Mouse (Mus musculus) megakaryocyte progenitor cell, adult 5-6 weeks (primary cell): ENCODE data around the gene Slc6a6. TPM values are rescaled to one million over a fixed set of nuclear protein-coding genes. Genes with fewer than 3 reads are reported as not detected.

Experiments used
- ATAC-seq: replicated peaks from 2 replicates; pipeline ENCODE4 v1.8.0; 2016; ENCODE audit warnings: mild to moderate bottlenecking, moderate TSS enrichment, inconsistent platforms; ENCODE audit not compliant: poor library complexity
- total RNA-seq, 2 experiments: library from RNA; stranded (forward) in 1 of 2; stranded (reverse) in 1 of 2; fragments of 157-497, 149-512 nt in 1 of 2; fragments of 200-1000 nt in 1 of 2; gene quantifications; 2 replicates each; pipeline versions ENCODE4 v1.2.3 to v1.2.4; 2015 to 2017

Slc6a6 gene
- total RNA-seq (2015) (30.6 and 34.6 TPM in 2 replicates), total RNA-seq (2017) (20.7 and 26.7 TPM in 2 replicates)

- peak; percentile 54 for ATAC-seq
Measured at GRCm38 (mm10) chr6:91683602-91684473, at the start of gene Slc6a6. Slc6a6 (plus strand) TSS chr6:91684053.

GRCm38 (mm10) chr6:91634417-91634816, 49.4 kb upstream of the Slc6a6 start:
- ATAC-seq: no peak

- no peak for ATAC-seq
Measured at GRCm38 (mm10) chr6:91634876-91635275, 49.0 kb upstream of the Slc6a6 start.

GRCm38 (mm10) chr6:91638204-91638995, 45.5 kb upstream of the Slc6a6 start:
- no peak for ATAC-seq

GRCm38 (mm10) chr6:91643011-91643410, 40.8 kb upstream of the Slc6a6 start:
- ATAC-seq: no peak

GRCm38 (mm10) chr6:91643416-91643921, 40.4 kb upstream of the Slc6a6 start:
- no peak for ATAC-seq

GRCm38 (mm10) chr6:91646019-91646418, 37.8 kb upstream of the Slc6a6 start:
- ATAC-seq: no peak

- ATAC-seq: no peak
Measured at GRCm38 (mm10) chr6:91646822-91647221, 37.0 kb upstream of the Slc6a6 start.

- no peak for ATAC-seq
Measured at GRCm38 (mm10) chr6:91647385-91647791, 36.5 kb upstream of the Slc6a6 start.

- no peak for ATAC-seq
Measured at GRCm38 (mm10) chr6:91650255-91650654, 33.6 kb upstream of the Slc6a6 start.

GRCm38 (mm10) chr6:91652296-91652695, 31.6 kb upstream of the Slc6a6 start:
- ATAC-seq: no peak

- ATAC-seq: 0 out of 2 replicates have a peak, but pooled peaks have one; percentile 21
Measured at GRCm38 (mm10) chr6:91655244-91655643, 28.6 kb upstream of the Slc6a6 start.

GRCm38 (mm10) chr6:91655874-91656433, 27.9 kb upstream of the Slc6a6 start:
- ATAC-seq: no peak

- no peak for ATAC-seq
Measured at GRCm38 (mm10) chr6:91658288-91658687, 25.6 kb upstream of the Slc6a6 start.

GRCm38 (mm10) chr6:91659841-91660509, 23.9 kb upstream of the Slc6a6 start:
- peak; percentile 79 for ATAC-seq

GRCm38 (mm10) chr6:91662301-91662700, 21.6 kb upstream of the Slc6a6 start:
- ATAC-seq: no peak

- no peak for ATAC-seq
Measured at GRCm38 (mm10) chr6:91663616-91664015, 20.2 kb upstream of the Slc6a6 start.

- no peak for ATAC-seq
Measured at GRCm38 (mm10) chr6:91665267-91665666, 18.6 kb upstream of the Slc6a6 start.

GRCm38 (mm10) chr6:91665990-91666700, 17.7 kb upstream of the Slc6a6 start:
- no peak for ATAC-seq

GRCm38 (mm10) chr6:91667141-91667540, 16.7 kb upstream of the Slc6a6 start:
- no peak for ATAC-seq
